Mouse (Mus musculus) spleen, adult 2 months (tissue): ENCODE measurements around the gene Nelfa.

Experiments used
- CTCF ChIP-seq: fragments of 200-500 bp; IDR thresholded peaks from 2 replicates; pipeline ENCODE4 v1.5.1; 2011; ENCODE audit warnings: mild to moderate bottlenecking, inconsistent platforms; ENCODE audit not compliant: insufficient read depth, insufficient read length, insufficient replicate concordance; ENCODE audit errors: extremely low read depth
- POLR2A ChIP-seq: fragments of 200-500 bp; IDR thresholded peaks from 2 replicates; pipeline ENCODE4 v1.6.1; 2011; ENCODE audit warnings: low read depth, low read length, inconsistent platforms

GRCm38 (mm10) chr5:33955868-33956267, 19.7 kb upstream of the Nelfa start:
- no peak for TF ChIP-seq POLR2A
- no peak for TF ChIP-seq CTCF
